Mouse (Mus musculus): Measurements from ENCODE around the gene Tmem190. TPM values are rescaled to one million over a fixed set of nuclear protein-coding genes. Genes with fewer than 3 reads are reported as not detected.
A peak's percentile ranks its signal among the peaks of the same experiment; 100 is the strongest.
"Not testable (repeated sequence)": the region's sequence is repeated elsewhere in the genome, so short reads cannot be mapped to it uniquely, and the experiment has no call there.

Gene Tmem190
- total and polyA plus RNA-seq, 2 experiments from 2014 or later: not detected

DNA sequence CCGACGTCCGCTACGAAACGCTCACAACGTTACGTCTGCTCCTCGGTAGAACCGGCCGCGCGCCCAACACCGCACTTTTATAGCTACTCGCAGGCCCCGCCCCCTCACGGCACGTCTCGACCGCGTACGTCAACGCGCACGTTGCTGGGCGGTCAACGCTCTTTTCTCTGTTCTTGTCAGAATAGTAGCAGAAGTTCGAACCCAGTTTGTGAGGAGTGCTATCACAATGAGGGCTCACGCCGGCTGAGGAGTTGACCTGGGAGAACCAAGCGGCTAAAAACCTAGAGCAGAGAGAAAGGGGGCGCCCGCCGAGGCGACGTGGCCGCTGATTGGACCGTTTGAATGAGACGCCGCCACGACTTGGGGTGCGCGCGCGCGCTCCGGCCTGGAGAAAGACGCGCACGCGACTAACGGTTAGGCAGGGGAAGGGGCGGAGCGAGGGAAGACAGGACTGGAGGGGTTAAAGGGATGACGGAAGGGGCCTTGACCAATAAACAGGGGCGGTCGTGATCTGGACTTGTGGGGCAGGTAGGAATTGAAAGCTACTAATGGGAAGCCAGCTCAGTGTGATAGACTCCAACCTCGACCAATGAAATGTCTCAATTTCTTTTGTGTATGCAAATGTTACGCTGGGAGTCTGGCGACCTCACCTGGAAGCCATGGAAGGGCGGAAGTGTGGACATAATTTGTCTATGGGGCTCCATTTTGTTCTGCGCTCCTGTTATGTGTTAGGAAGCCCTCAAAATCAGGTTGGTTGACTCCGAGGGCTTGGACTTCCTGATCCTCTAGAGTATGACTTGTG lies 29.8 kb downstream of the Tmem190 start, which contains the start of gene Ube2s:
TSS of gene Ube2s (minus strand) at position 288 of the 802 bp plus-strand sequence.
- DNase-seq (ENCODE audit: low spot score) (peak; percentile 100), ATAC-seq (peak; percentile 99)
- Histone ChIP-seq H3K9me3 (ENCODE audit: low read length) (no peaks in the 10 kb centered on the region), H3K4me2 (ENCODE audit: low read depth, low read length) (peak within 1 kb of the TSS; percentile 85), H3K27ac (peak within 1 kb of the TSS; percentile 95), H3K9ac (replicated peaks; ENCODE audit: low read length) (peak within 1 kb of the TSS; percentile 91), H3K4me3 (ENCODE audit: low read length) (peak within 1 kb of the TSS; percentile 99), H3K27me3 (ENCODE audit: insufficient read depth, low read length) (no peaks in the 10 kb centered on the region), H3K4me1 (ENCODE audit: insufficient read depth, low read length) (peaks cover 5% of the 10 kb centered on the region), H3K36me3 (ENCODE audit: insufficient read depth, low read length) (peaks cover 15% of the 10 kb centered on the region; the same call in 1 of the 2 replicates)
- TF ChIP-seq CTCF (IDR thresholded peaks at IDR 0.05; ENCODE audit: low read depth): peak; percentile 59
- under 1% methylated on average over 62 of the region's 62 CpGs for WGBS

GRCm38 (mm10) chr7:4813105-4813791 lies 30.5 kb downstream of the Tmem190 start:
- 24% methylated on average over 8 of the region's 8 CpGs for WGBS
- DNase-seq (ENCODE audit: low spot score): no peak
- no peaks in the 10 kb centered on the region for H3K9me3 ChIP-seq (ENCODE audit: low read length)
- no peaks in the 10 kb centered on the region for H3K27me3 ChIP-seq (ENCODE audit: insufficient read depth, low read length)
- peak overlapping the region; percentile 99 for H3K4me3 ChIP-seq (ENCODE audit: low read length)
- no peak for TF ChIP-seq CTCF (IDR thresholded peaks at IDR 0.05; ENCODE audit: low read depth)
- ATAC-seq: no peak
- peak overlapping the region; percentile 51 for H3K9ac ChIP-seq (replicated peaks; ENCODE audit: low read length)
- peak overlapping the region; percentile 66 for H3K4me2 ChIP-seq (ENCODE audit: low read depth, low read length)
- H3K36me3 ChIP-seq (ENCODE audit: insufficient read depth, low read length): peaks cover 15% of the 10 kb centered on the region; the same call in 1 of the 2 replicates
- peaks cover 5% of the 10 kb centered on the region for H3K4me1 ChIP-seq (ENCODE audit: insufficient read depth, low read length)
- H3K27ac ChIP-seq: peak overlapping the region; percentile 89

DNA sequence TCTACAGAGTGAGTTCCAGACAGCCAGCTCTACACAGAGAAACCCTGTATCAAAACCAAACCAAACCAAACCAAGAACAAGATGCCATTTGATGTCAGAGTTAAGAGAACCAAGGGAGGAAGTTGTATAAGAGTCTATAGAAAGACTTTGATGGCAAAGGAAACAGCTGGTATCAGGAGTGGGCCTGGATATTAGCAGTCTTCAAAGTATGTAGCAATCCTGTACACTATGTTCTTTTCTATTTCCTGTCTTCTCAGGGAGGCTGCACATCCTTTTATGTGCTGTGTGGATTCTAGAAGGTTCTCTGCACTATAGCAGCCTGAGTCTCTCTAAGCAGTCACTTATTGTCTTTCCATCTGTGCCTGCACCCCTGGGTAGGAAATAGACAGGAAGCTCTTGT lies 33.8 kb downstream of the Tmem190 start:
- no peak for DNase-seq (ENCODE audit: low spot score)
- H3K9ac ChIP-seq (replicated peaks; ENCODE audit: low read length): no peak overlapping the region
- ATAC-seq: no peak
- TF ChIP-seq CTCF (IDR thresholded peaks at IDR 0.05; ENCODE audit: low read depth): no peak
- no peaks in the 10 kb centered on the region for H3K36me3 ChIP-seq (ENCODE audit: insufficient read depth, low read length)
- no peaks in the 10 kb centered on the region for H3K27me3 ChIP-seq (ENCODE audit: insufficient read depth, low read length)
- H3K9me3 ChIP-seq (ENCODE audit: low read length): no peaks in the 10 kb centered on the region
- no peak overlapping the region for H3K4me2 ChIP-seq (ENCODE audit: low read depth, low read length)
- H3K4me3 ChIP-seq (ENCODE audit: low read length): no peak overlapping the region
- peaks cover 5% of the 10 kb centered on the region for H3K4me1 ChIP-seq (ENCODE audit: insufficient read depth, low read length)
- H3K27ac ChIP-seq: no peak overlapping the region

DNA sequence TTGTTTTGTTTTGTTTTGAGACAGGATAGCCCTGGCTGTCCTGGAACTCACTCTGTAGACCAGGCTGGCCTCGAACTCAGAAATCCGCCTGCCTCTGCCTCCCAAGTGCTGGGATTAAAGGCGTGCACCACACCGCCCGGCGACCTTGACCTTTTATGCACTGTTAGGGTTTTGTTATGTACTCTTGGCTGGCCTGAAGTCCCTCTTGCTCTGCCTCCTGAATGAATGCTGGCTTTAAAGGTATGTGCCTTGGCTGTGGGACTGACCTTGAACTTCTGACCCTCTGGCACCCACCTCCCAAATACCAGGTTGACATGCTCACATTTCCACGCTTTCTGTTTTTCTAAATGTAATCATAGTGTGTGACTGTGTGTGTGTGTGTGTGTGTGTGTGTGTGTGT lies 38.2 kb downstream of the Tmem190 start:
- not testable (repeated sequence) for ATAC-seq; DNase-seq (ENCODE audit: low spot score); H3K4me3 ChIP-seq (ENCODE audit: low read length); H3K27ac ChIP-seq; H3K9ac ChIP-seq (replicated peaks; ENCODE audit: low read length); H3K36me3 ChIP-seq (ENCODE audit: insufficient read depth, low read length); H3K4me1 ChIP-seq (ENCODE audit: insufficient read depth, low read length); H3K9me3 ChIP-seq (ENCODE audit: low read length); H3K27me3 ChIP-seq (ENCODE audit: insufficient read depth, low read length); H3K4me2 ChIP-seq (ENCODE audit: low read depth, low read length)
- WGBS: 93% methylated on average over 7 of the region's 7 CpGs

DNA sequence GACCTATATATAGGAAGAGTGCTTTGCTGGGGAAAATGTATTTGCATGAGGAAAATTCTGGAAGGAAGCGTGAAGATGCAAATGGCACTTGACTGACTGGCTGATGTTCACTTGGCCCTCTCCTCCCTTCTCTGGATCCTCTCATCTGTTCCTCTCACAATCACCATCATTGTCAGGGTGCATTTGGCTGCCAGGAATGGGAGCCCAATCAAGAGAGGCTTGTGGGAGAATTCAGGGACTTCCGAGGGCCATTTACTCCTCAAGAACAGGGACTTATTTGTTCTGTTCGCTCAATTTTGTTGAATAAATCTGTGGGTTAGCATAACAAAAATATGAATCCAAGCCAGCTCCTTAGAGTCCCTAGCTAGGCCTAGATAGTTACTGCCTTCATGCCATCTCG lies 39.0 kb downstream of the Tmem190 start:
- H3K9ac ChIP-seq (replicated peaks; ENCODE audit: low read length): no peak overlapping the region
- TF ChIP-seq CTCF (IDR thresholded peaks at IDR 0.05; ENCODE audit: low read depth): no peak
- 72% methylated on average over 4 of the region's 4 CpGs for WGBS
- H3K4me2 ChIP-seq (ENCODE audit: low read depth, low read length): no peak overlapping the region
- H3K4me3 ChIP-seq (ENCODE audit: low read length): no peak overlapping the region
- no peaks in the 10 kb centered on the region for H3K27me3 ChIP-seq (ENCODE audit: insufficient read depth, low read length)
- H3K4me1 ChIP-seq (ENCODE audit: insufficient read depth, low read length): no peaks in the 10 kb centered on the region
- DNase-seq (ENCODE audit: low spot score) (peak; percentile 26), ATAC-seq (peak; percentile 69; the same call in 1 of the 2 replicates)
- no peaks in the 10 kb centered on the region for H3K9me3 ChIP-seq (ENCODE audit: low read length)
- no peaks in the 10 kb centered on the region for H3K36me3 ChIP-seq (ENCODE audit: insufficient read depth, low read length)
- peak overlapping the region; percentile 69; the same call in 1 of the 2 replicates for H3K27ac ChIP-seq

DNA sequence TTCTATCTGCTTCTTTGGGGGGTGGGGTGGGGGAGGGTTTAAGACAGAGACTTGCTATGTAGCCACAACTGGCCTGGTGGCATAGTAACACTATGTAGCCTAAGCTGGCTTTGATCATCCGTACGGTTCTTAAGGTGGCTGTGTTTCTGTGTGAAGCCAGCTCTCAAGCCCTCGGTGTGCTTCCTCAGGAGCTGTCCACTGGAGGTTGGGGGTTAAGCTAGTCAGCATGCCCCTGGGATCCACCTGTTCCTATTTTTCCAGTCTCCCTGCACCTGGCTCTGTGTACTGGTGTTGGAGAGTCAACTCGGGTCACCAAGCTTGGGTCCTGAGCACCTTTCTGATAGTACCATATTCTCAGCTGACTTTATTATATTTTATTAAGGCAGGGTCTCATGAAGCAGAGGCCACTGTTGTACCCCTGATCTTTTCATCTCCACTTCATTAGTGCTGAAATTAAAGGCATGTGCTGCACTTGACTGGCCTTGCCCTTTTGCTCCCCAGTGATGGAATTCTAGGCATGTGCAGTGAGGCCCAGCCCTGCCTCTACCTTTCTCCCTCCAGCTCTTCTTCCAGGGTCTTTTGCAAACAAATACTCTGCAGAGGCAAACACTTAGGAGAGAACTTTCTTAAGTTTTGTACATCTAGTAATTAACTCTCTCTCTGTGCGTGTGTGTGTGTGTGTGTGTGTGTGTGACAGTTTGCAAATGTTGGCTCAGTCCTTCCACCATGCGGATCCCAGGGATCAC lies 39.6 kb downstream of the Tmem190 start:
- H3K4me3 ChIP-seq (ENCODE audit: low read length): no peak overlapping the region
- H3K4me2 ChIP-seq (ENCODE audit: low read depth, low read length): no peak overlapping the region
- WGBS: 73% methylated on average over 6 of the region's 6 CpGs
- H3K36me3 ChIP-seq (ENCODE audit: insufficient read depth, low read length): no peaks in the 10 kb centered on the region
- no peak for TF ChIP-seq CTCF (IDR thresholded peaks at IDR 0.05; ENCODE audit: low read depth)
- H3K9ac ChIP-seq (replicated peaks; ENCODE audit: low read length): no peak overlapping the region
- no peaks in the 10 kb centered on the region for H3K4me1 ChIP-seq (ENCODE audit: insufficient read depth, low read length)
- DNase-seq (ENCODE audit: low spot score) (no peak), ATAC-seq (no peak; the same call in 1 of the 2 replicates)
- no peaks in the 10 kb centered on the region for H3K27me3 ChIP-seq (ENCODE audit: insufficient read depth, low read length)
- H3K9me3 ChIP-seq (ENCODE audit: low read length): no peaks in the 10 kb centered on the region
- H3K27ac ChIP-seq: peak overlapping the region; percentile 69

Data from hindbrain, postnatal 0 days (tissue).